Mouse (Mus musculus) heart, adult 2 months (tissue): ENCODE data around the gene Mlf2. TPM values are rescaled to one million over a fixed set of nuclear protein-coding genes. Genes with fewer than 3 reads are reported as not detected.
"Not testable (repeated sequence)": the region's sequence is repeated elsewhere in the genome, so short reads cannot be mapped to it uniquely, and the experiment has no call there.

Source experiments
- DNase-seq, 2 experiments: peaks; one replicate each; pipeline ENCODE4 v3.0.0; 2021
- H3K27ac ChIP-seq: fragments of 200-600 bp; 2 replicates; pipeline ENCODE4 v1.8.1; 2022
- H3K27me3 ChIP-seq: fragments of 200-500 bp; 2 replicates; pipeline ENCODE4 v1.6.1; 2012; ENCODE audit warnings: mild to moderate bottlenecking, low read length, inconsistent platforms, mixed read lengths; ENCODE audit not compliant: control insufficient read depth, insufficient read depth
- H3K36me3 ChIP-seq: fragments of 200-500 bp; 2 replicates; pipeline ENCODE4 v1.6.1; 2012; ENCODE audit warnings: low read length, inconsistent platforms; ENCODE audit not compliant: control insufficient read depth, insufficient read depth
- H3K4me1 ChIP-seq: fragments of 200-500 bp; 2 replicates; pipeline ENCODE4 v1.6.1; 2011; ENCODE audit warnings: low read length; ENCODE audit not compliant: control insufficient read depth, insufficient read depth
- H3K4me3 ChIP-seq: fragments of 200-600 bp; 2 replicates; pipeline ENCODE4 v1.8.1; 2022
- H3K79me2 ChIP-seq: fragments of 200-500 bp; replicated peaks from 2 replicates; pipeline ENCODE4 v1.6.1; 2012; ENCODE audit warnings: mild to moderate bottlenecking, inconsistent platforms, low read length, moderate library complexity, mixed read lengths; ENCODE audit not compliant: control insufficient read depth, insufficient read depth
- H3K9ac ChIP-seq: fragments of 200-500 bp; 2 replicates; pipeline ENCODE4 v1.6.1; 2012; ENCODE audit warnings: low read depth, mild to moderate bottlenecking, control low read depth, inconsistent platforms, low read length, mixed read lengths
- CTCF ChIP-seq: fragments of 200-600 bp; IDR thresholded peaks from 2 replicates; pipeline ENCODE4 v1.8.1; 2022; ENCODE audit warnings: antibody characterized with exemption, mild to moderate bottlenecking, moderate library complexity
- EP300 ChIP-seq: fragments of 200-500 bp; IDR thresholded peaks from 2 replicates; pipeline ENCODE4 v1.6.1; 2011; ENCODE audit warnings: low read depth, low read length, control low read depth; ENCODE audit not compliant: insufficient read depth
- POLR2A ChIP-seq: fragments of 200-500 bp; IDR thresholded peaks from 2 replicates; pipeline ENCODE4 v1.6.1; 2011; ENCODE audit warnings: mild to moderate bottlenecking, low read depth, low read length, control low read depth; ENCODE audit not compliant: insufficient read depth
- WGBS: fragments of 180-500 bp; shearing (Covaris S2); methylation state at CpG from one replicate; pipeline ENCODE4 v1.1.7; 2018; 5-methylcytosine and 5-hydroxymethylcytosine counted together
- intact Hi-C: fragments of 180-260 bp; cut with DNase I; formaldehyde crosslinking; loops from one replicate; pipeline ENCODE4 v1.15.1; 2025
- polyA plus RNA-seq: library from polyadenylated mRNA; depleted of rRNA; stranded (reverse); fragments of >200 nt; gene quantifications from 2 replicates; pipeline ENCODE4 v1.2.3, GENCODE M21; 2012
- total RNA-seq, 2 experiments: library from RNA; stranded (reverse); gene quantifications; 2 replicates each; pipeline ENCODE4 v1.2.3; 2021

The Mlf2 gene
- total and polyA plus RNA-seq, 3 experiments, result 179 to 259 (median 194) TPM

DNA sequence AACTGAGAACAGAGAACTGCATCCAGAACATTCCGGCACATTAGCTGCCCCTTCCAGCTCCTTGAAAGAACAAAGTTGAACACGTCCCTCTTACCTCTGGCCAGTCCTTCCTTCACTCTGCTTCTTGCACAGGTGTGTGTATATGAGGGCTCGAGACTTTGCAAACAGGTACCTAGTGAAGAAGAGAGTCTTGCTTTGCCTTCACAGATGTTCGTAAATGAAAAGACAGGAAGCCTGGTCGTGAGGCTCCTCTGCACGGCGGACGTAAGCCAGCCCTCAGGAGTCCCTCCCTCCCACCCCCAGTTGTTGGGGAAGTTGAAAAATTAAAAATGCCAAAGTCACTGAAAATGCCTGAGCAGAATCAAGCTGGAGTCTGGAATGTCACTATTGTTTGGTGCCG lies 43.2 kb upstream of the Mlf2 start, which contains the start of gene Cd4:
Cd4 (minus strand) TSS at position 236 of the 400 bp plus-strand sequence.
- DNase-seq, result no peak
- Histone ChIP-seq H3K27ac (no peak within 1 kb of the TSS), H3K36me3 (no peaks in the 10 kb centered on the region), H3K4me1 (peaks cover 3% of the 10 kb centered on the region; the same call in 1 of the 2 replicates), H3K9ac (no peak within 1 kb of the TSS), H3K79me2 (no peaks in the 10 kb centered on the region), H3K27me3 (no peaks in the 10 kb centered on the region), H3K4me3 (no peak within 1 kb of the TSS)
- 79% methylated on average over 9 of the region's 9 CpGs for WGBS
- intact Hi-C loops, result no loop called here
- TF ChIP-seq POLR2A (no peak), CTCF (no peak), EP300 (no peak)

- Histone ChIP-seq H3K9ac (no peak overlapping the region), H3K4me3 (no peak overlapping the region), H3K79me2 (no peaks in the 10 kb centered on the region), H3K36me3 (no peaks in the 10 kb centered on the region), H3K27me3 (no peaks in the 10 kb centered on the region), H3K4me1 (peaks cover 3% of the 10 kb centered on the region; the same call in 1 of the 2 replicates), H3K27ac (no peak overlapping the region)
- 91% methylated on average over 6 of the region's 6 CpGs for WGBS
- no peak for DNase-seq
- no peak for TF ChIP-seq POLR2A
- TF ChIP-seq CTCF, result no peak
- intact Hi-C loops, result no loop called here
Observed at GRCm38 (mm10) chr6:124888555-124889125, 42.5 kb upstream of the Mlf2 start.

DNA sequence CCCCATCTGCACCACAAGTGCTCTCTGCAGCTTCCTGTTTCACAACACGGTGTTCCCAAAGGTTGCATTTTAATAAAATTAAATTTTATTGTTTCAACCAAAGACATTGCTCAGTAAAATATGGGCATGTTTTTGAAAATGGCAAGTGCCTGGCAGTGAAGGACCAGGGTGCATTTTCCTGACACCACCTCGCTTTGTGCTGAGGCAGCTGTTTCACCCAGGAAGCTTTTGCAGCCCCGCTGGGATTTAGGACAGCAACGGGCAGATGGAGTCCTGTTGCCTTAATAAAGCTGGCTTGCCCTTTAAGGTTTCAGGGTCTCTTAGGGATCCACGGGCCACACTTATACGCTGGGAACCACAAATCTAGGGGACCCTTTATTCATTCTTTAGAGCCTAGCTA lies 40.2 kb upstream of the Mlf2 start:
- H3K4me3 ChIP-seq, result no peak overlapping the region
- H3K27ac ChIP-seq, result no peak overlapping the region
- intact Hi-C loops, result no loop called here
- DNase-seq, result no peak
- no peaks in the 10 kb centered on the region for H3K27me3 ChIP-seq
- H3K36me3 ChIP-seq, result no peaks in the 10 kb centered on the region
- H3K9ac ChIP-seq, result no peak overlapping the region
- no peak for TF ChIP-seq POLR2A
- TF ChIP-seq CTCF, result no peak
- TF ChIP-seq EP300, result no peak
- H3K4me1 ChIP-seq, result no peaks in the 10 kb centered on the region
- WGBS, result 59% methylated on average over 6 of the region's 6 CpGs
- H3K79me2 ChIP-seq, result no peaks in the 10 kb centered on the region

DNA sequence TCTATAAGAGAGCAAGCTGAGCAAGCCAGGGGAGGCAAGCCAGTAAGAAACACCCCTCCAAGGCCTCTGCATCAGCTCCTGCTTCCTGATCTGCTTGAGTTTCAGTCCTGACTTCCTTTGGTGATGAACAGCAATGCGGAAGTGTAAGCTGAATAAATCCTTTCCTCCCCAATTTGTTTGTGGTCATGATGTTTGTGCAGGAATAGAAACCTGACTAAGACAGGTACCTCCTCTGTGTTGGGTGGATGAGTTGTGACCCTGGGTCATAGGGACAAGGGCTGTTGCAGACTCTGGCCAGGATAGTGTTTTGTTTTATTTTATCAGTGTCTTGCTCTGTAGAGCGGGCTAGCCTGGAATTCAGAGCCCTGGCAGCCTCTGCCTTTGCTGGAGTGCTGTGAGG lies 37.1 kb upstream of the Mlf2 start:
- H3K36me3 ChIP-seq, H3K4me1 ChIP-seq, H3K27me3 ChIP-seq, intact Hi-C loops, DNase-seq, H3K79me2 ChIP-seq, H3K4me3 ChIP-seq, H3K27ac ChIP-seq, H3K9ac ChIP-seq: not testable (repeated sequence)
- 82% methylated on average over 2 of the region's 2 CpGs for WGBS

GRCm38 (mm10) chr6:124898359-124898758 lies 32.8 kb upstream of the Mlf2 start:
- H3K4me1 ChIP-seq, result no peaks in the 10 kb centered on the region
- H3K79me2 ChIP-seq, result no peaks in the 10 kb centered on the region
- H3K4me3 ChIP-seq, result no peak overlapping the region
- DNase-seq, result no peak
- 59% methylated on average over 3 of the region's 3 CpGs for WGBS
- intact Hi-C loops, result no loop called here
- TF ChIP-seq POLR2A, result no peak
- TF ChIP-seq EP300, result no peak
- TF ChIP-seq CTCF, result no peak
- H3K36me3 ChIP-seq, result no peaks in the 10 kb centered on the region
- no peak overlapping the region for H3K27ac ChIP-seq
- no peaks in the 10 kb centered on the region for H3K27me3 ChIP-seq
- no peak overlapping the region for H3K9ac ChIP-seq

- no peak overlapping the region for H3K9ac ChIP-seq
Observed at GRCm38 (mm10) chr6:124900056-124900800, 31.0 kb upstream of the Mlf2 start.

More at GRCm38 (mm10) chr6:124900056-124900800, 31.0 kb upstream of the Mlf2 start:
- intact Hi-C loops, result loop anchor here (5.0 kb wide), 1 partner anchor 127 kb away; no protein-coding TSS in a partner anchor
- no peaks in the 10 kb centered on the region for H3K79me2 ChIP-seq
- H3K27ac ChIP-seq, result no peak overlapping the region
- DNase-seq, result no peak
- no peaks in the 10 kb centered on the region for H3K36me3 ChIP-seq
- H3K4me1 ChIP-seq, result peaks cover 3% of the 10 kb centered on the region; the same call in 1 of the 2 replicates
- H3K27me3 ChIP-seq, result no peaks in the 10 kb centered on the region
- H3K4me3 ChIP-seq, result no peak overlapping the region
- 68% methylated on average over 8 of the region's 8 CpGs for WGBS
- no peak for TF ChIP-seq EP300
- no peak for TF ChIP-seq CTCF
- TF ChIP-seq POLR2A, result no peak
